In the genomic region with DNA sequence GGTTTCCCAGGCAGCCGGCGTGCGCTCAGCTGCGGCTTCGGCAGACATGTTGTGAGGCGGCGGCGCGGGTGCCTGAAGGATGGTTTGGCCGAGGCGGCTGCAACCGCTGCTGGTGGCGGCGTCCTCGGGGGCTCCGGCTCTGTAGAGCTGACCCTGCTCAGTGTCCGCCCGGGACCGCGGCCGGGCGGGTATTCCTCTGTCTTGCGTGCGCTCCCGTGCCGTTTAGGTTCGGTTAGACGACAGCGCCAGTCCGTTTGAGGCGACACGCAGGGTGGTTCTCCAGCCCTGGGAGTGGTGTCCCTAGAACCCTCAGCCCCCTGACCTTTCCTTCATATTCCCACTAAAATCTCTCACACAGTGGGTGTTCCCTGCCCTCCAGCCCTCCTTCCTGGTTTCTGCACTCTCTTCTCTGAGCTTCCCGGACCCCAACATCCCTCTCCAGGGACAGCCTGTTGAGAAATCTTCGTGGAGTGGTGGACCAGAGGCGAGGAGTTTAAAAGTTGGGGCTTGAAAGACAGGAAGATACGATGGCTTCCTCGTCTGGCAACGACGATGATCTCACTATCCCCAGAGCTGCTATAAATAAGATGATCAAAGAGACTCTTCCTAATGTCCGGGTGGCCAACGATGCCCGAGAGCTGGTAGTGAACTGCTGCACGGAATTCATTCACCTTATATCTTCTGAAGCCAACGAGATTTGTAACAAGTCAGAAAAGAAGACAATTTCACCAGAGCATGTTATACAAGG, we compare ENCODE assay signal across 8 mouse cellular contexts. TPM values are rescaled to one million over a fixed set of nuclear protein-coding genes. Genes with fewer than 3 reads are reported as not detected.
A peak's percentile ranks its signal among the peaks of the same experiment; 100 is the strongest.
DNase-seq lines count a peak whose midpoint lies in the region; ATAC-seq and TF ChIP-seq lines count a peak whose summit lies in the region.

No protein-coding gene starts in this region.

- H3K36me3 ChIP-seq in ES-E14 (ENCODE audit: control insufficient read depth, insufficient read depth, low read length, poor library complexity, severe bottlenecking), result no peaks in the 10 kb centered on the region; the same call in 1 of the 2 replicates
- peaks cover 8% of the 10 kb centered on the region; the same call in 1 of the 2 replicates for H3K36me3 ChIP-seq in embryonic facial prominence, embryonic 12.5 days
- H3K36me3 ChIP-seq in hindbrain, embryonic 15.5 days, result no peaks in the 10 kb centered on the region
- H3K36me3 ChIP-seq in megakaryocyte, embryonic 14.5 days (replicated peaks; ENCODE audit: low read length), result peaks cover 24% of the 10 kb centered on the region

- no peaks in the 10 kb centered on the region for H3K27me3 ChIP-seq in embryonic facial prominence, embryonic 12.5 days
- H3K27me3 ChIP-seq in hindbrain, embryonic 15.5 days, result no peaks in the 10 kb centered on the region
- no peaks in the 10 kb centered on the region for H3K27me3 ChIP-seq in megakaryocyte, embryonic 14.5 days (replicated peaks)

- 0 out of 4 replicates have a peak, but pooled peaks cover 0 to 2% of the 10 kb centered on the region in 2 experiments for H3K4me1 ChIP-seq in ES-E14 (ENCODE audit: control insufficient read depth in 2 of 2, insufficient read depth in 2 of 2, low read length in 2 of 2, poor library complexity in 1 of 2)
- peaks cover 14% of the 10 kb centered on the region; the same call in 1 of the 2 replicates for H3K4me1 ChIP-seq in embryonic facial prominence, embryonic 12.5 days
- H3K4me1 ChIP-seq in hindbrain, embryonic 15.5 days (replicated peaks), result peaks cover 39% of the 10 kb centered on the region
- H3K4me1 ChIP-seq in megakaryocyte, embryonic 14.5 days, result peaks cover 36% of the 10 kb centered on the region

- peak overlapping the region; percentile 1; the same call in 1 of the 2 replicates for H3K27ac ChIP-seq in ES-E14 (ENCODE audit: insufficient read depth, low read depth, low read length, poor library complexity, severe bottlenecking)
- peak overlapping the region; percentile 94 for H3K27ac ChIP-seq in embryonic facial prominence, embryonic 12.5 days
- peak overlapping the region; percentile 96 for H3K27ac ChIP-seq in hindbrain, embryonic 15.5 days (replicated peaks)

- no peaks in the 10 kb centered on the region for H3K9me3 ChIP-seq in ES-E14 (ENCODE audit: control insufficient read depth, insufficient read depth, low read depth, low read length)
- no peaks in the 10 kb centered on the region for H3K9me3 ChIP-seq in embryonic facial prominence, embryonic 12.5 days
- H3K9me3 ChIP-seq in hindbrain, embryonic 15.5 days, result no peaks in the 10 kb centered on the region
- H3K9me3 ChIP-seq in megakaryocyte, embryonic 14.5 days, result no peaks in the 10 kb centered on the region

- peak overlapping the region; percentile 82 to 100 for H3K4me3 ChIP-seq in ES-E14 (ENCODE audit: insufficient read depth in 1 of 2, low read depth in 1 of 2, low read length in 2 of 2, poor library complexity in 1 of 2, severe bottlenecking in 1 of 2)
- peak overlapping the region; percentile 72 for H3K4me3 ChIP-seq in embryonic facial prominence, embryonic 12.5 days
- H3K4me3 ChIP-seq in hindbrain, embryonic 15.5 days, result peak overlapping the region; percentile 82
- H3K4me3 ChIP-seq in megakaryocyte, embryonic 14.5 days (replicated peaks), result peak overlapping the region; percentile 99

- peak; percentile 77 for ATAC-seq in embryonic facial prominence, embryonic 12.5 days (ENCODE audit: insufficient number of reproducible peaks, insufficient read depth, low FRiP score, low TSS enrichment)
- peak; percentile 81 for ATAC-seq in hindbrain, embryonic 15.5 days (ENCODE audit: low FRiP score, low read depth)

- under 1% methylated on average over 44 of the region's 44 CpGs for whole genome bisulfite sequencing in embryonic facial prominence, embryonic 12.5 days
- 0% methylated on average over 44 of the region's 44 CpGs for WGBS in hindbrain, embryonic 15.5 days

- H3K4me2 ChIP-seq in embryonic facial prominence, embryonic 12.5 days (replicated peaks), result peak overlapping the region; percentile 87
- peak overlapping the region; percentile 91 for H3K4me2 ChIP-seq in hindbrain, embryonic 15.5 days

- DNase-seq in kidney, adult 9 months, result peak; percentile 20
- DNase-seq in kidney, postnatal 36 days, result no peak
- no peak for DNase-seq in ES-E14 (ENCODE audit: low read depth, low spot score)
- DNase-seq in urinary bladder, postnatal 4 days (ENCODE audit: low spot score in 2 of 2), result no peak
- no peak for DNase-seq in urinary bladder, adult 18-20 months (ENCODE audit: low spot score in 2 of 2)

- H3K9ac ChIP-seq in ES-E14 (ENCODE audit: insufficient read depth, low read depth, low read length, poor library complexity, severe bottlenecking), result peak overlapping the region; percentile 93
- peak overlapping the region; percentile 97 for H3K9ac ChIP-seq in embryonic facial prominence, embryonic 12.5 days
- peak overlapping the region; percentile 90 for H3K9ac ChIP-seq in hindbrain, embryonic 15.5 days

- in situ Hi-C loops in ES-E14 (cut with MboI; ENCODE audit: low sequenced_read_pairs in 2 of 2, unreplicated experiment in 2 of 2), result no loop called here

TF ChIP-seq in ES-E14, 5 proteins besides CTCF, POLR2A, EP300 and RAD21:
- TF ChIP-seq HCFC1 (IDR thresholded peaks at IDR 0.05; ENCODE audit: borderline replicate concordance, insufficient read depth, low read length) (no peak), MAFK (IDR thresholded peaks at IDR 0.05; ENCODE audit: insufficient read depth, low read depth, low read length) (no peak), ZNF384 (IDR thresholded peaks at IDR 0.05; ENCODE audit: low read depth, low read length) (no peak), ZC3H11A (IDR thresholded peaks at IDR 0.05; ENCODE audit: borderline replicate concordance, low read depth, low read length) (no peak), CHD2 (IDR thresholded peaks at IDR 0.05; ENCODE audit: low read depth, low read length) (no peak)

RNA-seq across cellular contexts. Expression of a gene that starts 0.5 kb away (rescaled TPM):
- 14.5 and 22.8 TPM in 2 replicates for total RNA-seq in ES-E14 (2012; rRNA removed)
- 47.6 and 51.8 TPM in 2 replicates for polyA plus RNA-seq in embryonic facial prominence, embryonic 12.5 days (2016; fragmentation: Nextera tagmentation; extraction: Ambion mirVana)
- polyA plus RNA-seq in hindbrain, embryonic 15.5 days (2015; fragmentation: Nextera tagmentation; extraction: Ambion mirVana), result 39.8 and 41.8 TPM in 2 replicates
- polyA plus RNA-seq in megakaryocyte, embryonic 14.5 days (2012; ENCODE audit: insufficient read depth, low replicate concordance), result 12.5 and 20.5 TPM in 2 replicates

RNA-seq across cellular contexts. Expression of a gene that starts 43.2 kb away (rescaled TPM):
- total RNA-seq in ES-E14 (2012; rRNA removed), result 17.8 and 21.8 TPM in 2 replicates
- 6.2 and 6.9 TPM in 2 replicates for polyA plus RNA-seq in embryonic facial prominence, embryonic 12.5 days (2016; fragmentation: Nextera tagmentation; extraction: Ambion mirVana)
- polyA plus RNA-seq in hindbrain, embryonic 15.5 days (2015; fragmentation: Nextera tagmentation; extraction: Ambion mirVana), result 4.9 and 5.6 TPM in 2 replicates
- 0.55 and 0.77 TPM in 2 replicates for polyA plus RNA-seq in megakaryocyte, embryonic 14.5 days (2012; ENCODE audit: insufficient read depth, low replicate concordance)

Comparison
In these comparisons a context has a peak if more than half of its experiments do, and no peak if none do; other contexts are left out.
1. H3K27ac ChIP-seq: peak in every context shown above with its lines; median percentile 96 in hindbrain, embryonic 15.5 days; 94 in embryonic facial prominence, embryonic 12.5 days; 1 in ES-E14.